Mouse (Mus musculus) spleen, postnatal 14 days (tissue): ENCODE data around the gene Tbx6.
"Not testable (repeated sequence)": the region's sequence is repeated elsewhere in the genome, so short reads cannot be mapped to it uniquely, and the experiment has no call there.

ENCODE experiments used
- DNase-seq, 2 experiments: peaks; one replicate each; pipeline ENCODE4 v3.0.0; 2021 to 2022; ENCODE audit warnings: low spot score in 2 of 2

The Tbx6 gene

DNA sequence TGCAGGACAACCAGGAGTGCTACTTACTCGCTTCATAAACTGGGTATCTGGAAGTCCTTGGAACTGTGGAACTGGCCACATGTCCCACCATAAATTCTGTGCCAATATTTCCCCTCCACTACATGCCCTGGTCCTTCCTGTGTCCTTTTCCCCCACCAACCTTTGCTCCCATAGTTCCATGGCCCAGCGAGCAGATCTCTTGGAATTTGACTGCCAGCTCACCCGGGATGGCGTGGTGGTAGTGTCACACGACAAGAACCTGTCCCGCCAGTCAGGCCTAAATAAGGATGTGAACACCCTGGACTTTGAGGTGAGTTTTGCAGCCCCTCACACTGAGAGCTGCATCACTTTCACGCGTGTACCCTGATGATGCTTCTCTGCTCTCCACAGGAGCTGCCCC is 14.3 kb upstream of the Tbx6 start:
- DNase-seq = no peak

DNA sequence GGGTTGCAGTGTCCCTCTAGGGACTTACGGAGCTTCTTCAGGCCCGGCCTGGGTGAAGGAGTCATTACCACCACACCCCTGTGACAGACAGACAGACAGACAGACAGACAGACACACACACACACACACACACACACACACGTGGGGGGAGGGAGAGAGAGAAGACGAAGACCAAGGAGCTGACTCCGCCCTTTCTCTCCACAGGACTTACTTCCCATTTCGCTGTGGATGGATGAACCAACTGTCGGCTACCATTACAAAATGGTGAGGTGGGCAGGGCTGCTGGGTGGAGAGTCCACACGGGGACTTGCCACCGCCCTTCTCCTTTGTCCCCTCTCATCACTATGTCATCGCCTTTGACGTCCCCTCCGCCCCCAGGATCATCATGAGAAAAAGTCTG is 10.5 kb upstream of the Tbx6 start:
- no peak for DNase-seq

DNA sequence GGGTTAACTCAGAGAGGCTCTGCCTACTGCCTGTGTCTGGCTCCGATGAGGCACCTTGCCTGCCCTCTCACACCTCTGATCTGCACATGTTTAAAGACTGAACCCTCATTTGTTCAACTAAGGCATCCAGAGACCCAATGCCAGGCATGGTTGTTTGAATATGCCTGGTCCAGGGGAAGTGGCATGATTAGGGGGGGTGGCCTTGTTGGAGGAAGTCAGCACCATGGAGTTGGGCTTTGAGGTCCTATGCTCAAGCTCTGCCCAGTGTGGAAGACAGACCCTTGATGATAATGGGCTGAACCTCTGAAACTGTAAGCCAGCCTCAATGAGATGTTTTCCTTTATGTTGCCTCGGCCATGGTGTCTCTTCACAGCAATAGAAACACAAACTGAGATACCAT is 7.9 kb upstream of the Tbx6 start:
- no peak for DNase-seq

DNA sequence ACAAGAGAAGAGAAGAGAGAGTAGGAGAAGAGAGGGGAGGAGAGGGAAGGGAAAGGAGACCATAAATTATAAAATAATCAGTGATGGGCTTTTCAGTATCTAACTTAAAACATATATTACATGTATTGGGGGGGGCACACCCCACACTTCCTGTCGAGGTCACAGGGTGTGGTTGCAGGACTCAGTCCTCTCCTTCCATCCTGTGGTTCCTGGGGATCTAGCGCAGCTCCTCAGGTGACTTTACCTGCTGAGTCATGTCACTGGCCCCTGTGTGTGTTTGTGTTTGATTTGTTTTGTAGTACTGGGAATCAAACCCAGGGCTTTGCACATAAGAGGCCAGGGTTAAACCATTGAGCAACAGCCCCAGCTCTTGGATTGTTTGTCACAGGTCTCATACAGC is 6.8 kb upstream of the Tbx6 start:
- no peak for DNase-seq

DNA sequence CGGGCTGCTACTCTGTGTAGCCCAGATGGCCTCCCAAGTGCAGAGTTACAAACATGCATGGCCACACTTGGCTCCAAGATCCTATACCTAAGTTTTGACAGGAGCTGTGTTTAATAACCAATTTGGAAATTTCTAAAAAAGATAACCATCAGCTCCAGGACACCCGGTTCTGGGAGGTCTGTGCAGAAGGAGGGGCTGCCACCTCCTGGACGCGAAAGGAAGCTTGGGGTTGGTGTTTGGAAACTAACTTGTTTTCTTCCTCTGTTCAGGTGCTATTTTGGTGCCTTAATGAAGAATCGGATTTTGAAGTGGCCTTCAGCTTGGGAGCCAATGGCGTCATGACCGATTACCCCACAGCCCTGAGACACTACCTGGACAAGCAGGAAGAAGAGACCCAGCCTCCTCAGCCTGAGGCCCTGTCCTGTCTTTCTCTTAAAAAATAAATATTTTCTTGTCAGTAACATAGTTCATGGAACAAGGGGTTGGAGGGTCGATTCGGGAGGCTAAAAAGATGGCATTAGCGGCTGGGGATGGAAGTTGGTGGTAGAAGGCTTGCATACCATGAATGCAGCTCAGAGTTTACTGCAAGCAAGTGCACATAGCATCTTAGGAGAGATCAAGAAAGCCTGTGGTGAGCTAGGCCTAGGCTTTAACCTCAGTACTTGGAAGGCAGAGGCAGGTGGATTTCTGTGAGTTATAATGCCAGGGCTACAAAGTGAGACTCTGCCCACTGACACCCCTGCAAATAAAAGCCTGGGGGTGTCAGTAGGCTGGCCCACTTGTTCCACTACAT is 5.9 kb upstream of the Tbx6 start:
- no peak for DNase-seq

DNA sequence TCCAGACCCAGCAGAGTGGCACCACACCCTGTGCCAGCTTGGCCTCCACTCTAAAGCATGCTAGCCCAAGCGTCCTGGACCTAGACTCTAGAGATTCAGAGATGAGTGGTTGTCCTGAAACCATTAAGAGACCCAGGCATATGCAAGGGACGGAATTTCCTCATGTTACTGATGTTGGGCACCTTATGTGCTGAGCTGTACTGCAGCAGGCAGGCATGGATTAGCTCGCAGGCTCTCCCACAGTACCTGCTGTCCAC is 5.4 kb upstream of the Tbx6 start:
- DNase-seq = no peak

DNA sequence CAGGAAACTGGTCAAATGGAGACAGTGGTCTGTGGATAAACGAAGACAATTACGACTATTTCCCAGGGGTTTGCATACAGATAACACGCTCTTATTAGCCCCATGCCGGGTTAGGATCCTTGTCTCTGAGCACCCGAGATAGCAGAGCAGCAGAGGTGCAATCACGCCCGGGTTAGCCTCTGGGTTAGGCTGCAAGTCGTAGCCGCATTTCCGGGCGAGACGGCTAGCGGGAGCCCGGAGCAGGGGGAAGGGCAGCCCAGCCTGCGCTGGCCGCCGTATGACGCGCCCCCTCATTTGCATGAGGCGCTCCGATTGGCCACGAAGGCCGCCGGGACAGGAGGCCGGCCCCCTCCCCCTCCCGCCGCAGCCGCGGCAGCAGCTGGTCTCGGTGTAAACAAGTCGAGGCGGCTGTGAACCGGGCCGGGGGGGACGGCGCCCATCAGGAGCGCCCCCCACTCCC is 4.7 kb upstream of the Tbx6 start, which contains the start of gene Ypel3:
TSS of gene Ypel3 (plus strand) at position 358 of the 460 bp plus-strand sequence.
- DNase-seq = peak; percentile 91 to 95

DNA sequence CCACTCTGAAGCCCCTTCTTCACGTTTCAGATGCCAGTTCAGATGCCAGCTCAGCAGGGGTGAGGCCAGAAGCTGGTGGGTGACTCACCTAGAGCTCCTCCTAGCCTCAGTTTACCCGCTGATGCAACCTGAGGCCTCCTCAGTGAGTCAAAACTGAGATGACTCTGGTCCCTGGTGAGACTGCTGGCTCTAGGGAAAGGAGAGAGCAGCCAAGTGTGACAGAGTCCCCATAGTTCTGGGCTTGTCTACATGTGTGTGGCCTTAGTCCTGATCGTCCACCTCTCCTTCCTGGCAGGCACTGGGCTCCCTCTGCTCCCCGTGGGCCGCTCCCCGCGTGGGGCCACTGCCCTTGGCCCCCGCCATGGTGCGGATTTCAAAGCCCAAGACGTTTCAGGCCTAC is 3.8 kb upstream of the Tbx6 start:
- DNase-seq = no peak

DNA sequence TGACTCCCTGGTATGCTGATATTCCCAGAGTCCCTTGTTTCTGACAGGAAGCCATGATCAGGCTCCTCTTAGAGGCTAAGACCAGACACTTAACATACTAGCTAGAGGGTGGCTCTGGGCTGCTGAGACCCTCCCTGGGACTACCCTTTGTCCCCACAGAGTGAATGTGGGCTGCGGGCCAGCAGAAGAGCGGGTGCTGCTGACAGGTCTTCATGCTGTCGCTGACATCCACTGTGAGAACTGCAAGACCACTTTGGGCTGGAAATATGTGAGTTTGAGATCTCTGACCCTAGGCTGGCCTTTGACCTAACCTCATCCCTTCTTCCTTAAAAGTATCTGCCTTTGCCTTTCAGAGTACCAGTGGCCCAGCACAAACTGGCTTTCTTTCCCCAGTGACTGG is 3.1 kb upstream of the Tbx6 start:
- DNase-seq = no peak

DNA sequence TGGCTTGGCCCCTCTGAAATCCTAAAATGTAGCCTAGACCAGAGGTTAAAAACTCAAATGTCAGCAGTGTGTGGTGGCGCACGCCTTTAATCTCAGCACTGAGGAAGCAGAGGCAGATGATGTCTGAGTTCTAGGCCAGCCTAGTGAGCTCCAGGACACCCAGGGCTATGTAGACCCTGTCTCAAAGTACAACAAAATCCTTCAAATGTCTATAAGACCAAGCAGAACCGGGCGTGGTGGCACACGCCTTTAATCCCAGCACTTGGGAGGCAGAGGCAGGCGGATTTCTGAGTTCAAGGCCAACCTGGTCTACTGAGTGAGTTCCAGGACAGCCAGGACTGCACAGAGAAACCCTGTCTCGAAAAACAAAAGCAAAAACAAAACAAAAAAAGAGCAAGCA is 2.2 kb upstream of the Tbx6 start:
- not testable (repeated sequence) for DNase-seq

DNA sequence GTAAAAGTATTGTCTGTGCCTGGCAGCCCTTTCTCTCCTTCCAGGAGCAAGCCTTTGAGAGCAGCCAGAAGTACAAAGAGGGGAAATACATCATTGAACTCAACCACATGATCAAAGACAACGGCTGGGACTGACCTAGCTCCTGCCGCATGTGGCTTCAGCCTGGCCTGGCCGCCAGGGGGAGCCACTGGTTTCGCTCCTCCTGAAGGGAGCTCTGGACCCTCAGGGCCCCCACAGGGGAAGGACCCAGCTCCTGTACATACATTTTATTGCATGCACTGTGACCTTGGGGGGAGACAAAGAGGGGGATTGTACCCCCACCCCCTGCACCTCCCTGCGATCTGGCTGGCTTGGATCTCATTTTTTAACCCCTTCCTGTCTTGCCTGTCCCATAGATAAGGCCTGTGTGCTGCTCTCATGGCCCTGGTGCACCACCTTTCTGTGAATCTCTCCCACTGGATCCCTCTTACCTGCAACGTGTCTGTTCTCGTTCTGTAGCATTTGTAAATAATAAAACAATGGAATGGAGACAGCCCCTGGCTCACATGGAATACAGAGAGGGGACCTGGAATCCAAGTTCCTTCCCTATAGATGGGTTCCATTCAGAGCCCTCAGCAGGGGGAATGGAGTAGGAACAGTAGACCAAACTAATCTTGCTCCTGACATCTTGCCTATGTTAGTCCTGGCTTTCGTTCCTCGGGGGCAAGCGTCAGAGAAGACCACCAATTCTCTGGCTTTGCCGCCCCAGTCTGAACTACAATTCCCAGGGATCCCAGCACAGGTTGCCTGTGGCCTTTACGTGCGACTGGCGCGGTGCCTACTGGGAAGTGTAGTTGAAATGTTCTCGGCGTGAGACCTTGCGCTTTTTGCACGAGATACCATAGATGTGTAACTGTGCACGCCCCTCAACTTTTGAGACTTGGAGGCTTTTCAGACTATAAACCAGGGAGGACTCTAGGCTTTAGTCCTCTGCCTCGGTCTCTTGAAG is 1.0 kb upstream of the Tbx6 start:
- peak; percentile 75 to 86 for DNase-seq

DNA sequence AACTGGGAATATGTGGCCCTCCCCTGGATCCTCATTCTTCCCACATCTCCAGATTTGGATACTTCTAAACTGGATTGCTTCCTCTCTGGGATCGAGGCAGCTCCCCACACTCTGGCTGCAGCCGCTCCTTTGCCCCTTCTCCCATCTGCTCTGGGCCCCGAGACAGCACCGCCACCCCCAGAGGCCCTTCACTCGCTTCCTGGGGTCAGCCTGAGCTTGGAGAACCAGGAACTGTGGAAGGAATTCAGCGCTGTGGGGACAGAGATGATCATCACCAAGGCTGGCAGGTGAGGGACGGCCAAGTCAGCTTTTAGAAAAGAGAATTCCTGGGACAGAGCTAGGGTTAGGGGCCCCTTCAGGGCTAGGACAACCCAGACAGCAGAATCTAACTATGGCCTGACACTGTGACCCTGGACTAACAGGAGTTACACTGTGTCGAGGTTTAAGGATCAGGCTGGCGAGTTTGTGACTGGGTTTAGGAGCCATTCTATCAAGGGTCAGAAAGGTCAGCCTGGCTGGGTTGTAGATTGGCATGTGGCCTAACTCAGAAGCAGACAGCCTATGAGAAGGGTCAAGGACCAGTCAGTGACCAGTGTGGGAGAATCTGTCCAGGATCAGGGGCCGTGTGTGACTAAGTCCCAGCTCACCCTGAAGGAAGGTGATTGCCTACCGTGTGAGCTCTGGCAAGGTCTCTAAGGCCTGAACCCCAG is 533 bp downstream of the Tbx6 start:
- DNase-seq = no peak

DNA sequence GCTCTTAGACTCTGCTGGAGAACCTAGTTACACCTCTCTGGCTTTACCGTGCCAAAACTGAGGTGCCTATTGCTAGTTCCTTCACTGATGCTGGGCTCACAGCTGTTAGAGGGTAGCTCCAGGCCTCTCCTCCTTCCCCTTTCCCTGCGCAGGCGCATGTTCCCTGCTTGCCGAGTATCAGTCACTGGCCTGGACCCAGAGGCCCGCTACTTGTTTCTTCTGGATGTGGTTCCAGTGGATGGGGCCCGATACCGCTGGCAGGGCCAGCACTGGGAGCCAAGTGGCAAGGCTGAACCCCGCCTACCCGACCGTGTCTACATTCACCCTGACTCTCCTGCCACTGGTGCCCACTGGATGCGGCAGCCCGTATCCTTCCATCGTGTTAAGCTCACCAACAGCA is 1.4 kb downstream of the Tbx6 start:
- DNase-seq = no peak

DNA sequence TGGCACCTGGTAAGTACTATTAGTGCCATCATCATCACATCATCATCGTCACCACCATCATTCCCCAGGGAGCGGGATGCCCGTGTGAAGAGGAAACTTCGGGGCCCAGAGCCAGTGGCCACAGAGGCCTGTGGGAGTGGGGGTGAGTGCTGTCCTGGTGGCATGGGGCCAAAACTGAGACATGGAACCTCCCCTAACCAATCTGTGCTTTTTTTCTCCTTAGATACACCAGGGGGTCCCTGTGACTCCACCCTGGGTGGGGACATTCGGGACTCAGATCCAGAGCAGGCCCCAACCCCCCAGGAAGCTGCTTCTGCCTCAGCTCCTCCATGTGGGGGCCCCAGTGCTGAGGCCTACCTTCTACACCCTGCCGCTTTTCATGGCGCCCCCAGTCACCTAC is 3.2 kb downstream of the Tbx6 start:
- DNase-seq = no peak

DNA sequence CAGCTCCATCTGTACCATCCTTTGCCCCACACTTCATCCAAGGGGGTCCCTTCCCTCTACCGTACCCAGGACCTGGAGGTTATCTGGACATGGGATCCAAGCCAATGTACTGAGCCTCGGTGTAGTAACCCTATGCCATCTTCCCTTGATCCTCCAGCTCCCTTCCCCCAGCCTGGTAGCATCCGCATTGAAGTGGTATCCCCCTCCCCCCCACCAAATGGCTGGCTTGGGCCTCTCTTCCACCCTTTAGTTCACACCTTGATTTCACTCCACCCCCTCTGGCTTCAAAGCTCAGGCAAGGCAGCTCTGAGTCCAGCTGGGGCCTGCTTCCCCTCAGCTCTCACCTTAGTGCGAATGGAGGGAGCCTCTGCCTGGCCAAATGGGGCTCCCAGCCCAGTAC is 3.8 kb downstream of the Tbx6 start:
- DNase-seq = no peak

DNA sequence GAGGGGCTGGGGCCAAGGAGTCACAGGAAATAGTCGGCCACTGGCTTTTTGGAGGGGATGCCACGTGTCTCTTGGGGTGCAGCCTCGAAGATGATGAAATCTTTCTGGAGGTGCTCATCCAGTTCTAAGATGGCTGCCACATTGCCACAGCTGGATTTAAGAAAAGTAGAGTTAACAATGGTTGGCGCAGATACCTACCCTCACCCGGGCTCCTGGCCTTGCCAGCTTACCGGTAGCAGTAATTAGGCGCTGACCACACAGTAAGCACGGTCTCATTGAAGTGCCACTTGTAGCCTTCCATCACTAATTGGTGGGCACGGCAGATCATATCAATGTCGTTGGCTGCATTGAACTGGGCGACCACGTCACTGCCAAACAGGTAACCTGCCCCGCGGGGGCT is 4.9 kb downstream of the Tbx6 start:
- DNase-seq = no peak

DNA sequence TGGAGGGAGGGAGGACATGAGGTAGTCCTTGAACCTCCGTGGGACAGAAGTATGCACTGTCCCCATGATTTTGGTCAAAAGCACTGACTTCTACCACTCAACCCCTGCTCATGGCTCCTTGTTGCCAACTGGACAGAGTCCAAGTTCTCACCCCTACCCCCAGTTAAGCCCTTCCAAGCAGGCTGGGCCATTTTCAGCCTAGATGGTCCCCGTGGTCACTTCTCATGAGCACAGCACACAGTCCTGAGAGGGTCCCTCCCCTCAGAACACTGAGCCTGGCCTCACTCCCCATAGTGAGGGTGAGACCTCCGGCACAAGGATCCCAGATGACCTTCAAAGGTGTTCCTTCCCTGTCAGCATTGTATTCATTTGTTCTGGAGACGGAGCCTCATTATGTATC is 7.9 kb downstream of the Tbx6 start:
- DNase-seq = no peak

DNA sequence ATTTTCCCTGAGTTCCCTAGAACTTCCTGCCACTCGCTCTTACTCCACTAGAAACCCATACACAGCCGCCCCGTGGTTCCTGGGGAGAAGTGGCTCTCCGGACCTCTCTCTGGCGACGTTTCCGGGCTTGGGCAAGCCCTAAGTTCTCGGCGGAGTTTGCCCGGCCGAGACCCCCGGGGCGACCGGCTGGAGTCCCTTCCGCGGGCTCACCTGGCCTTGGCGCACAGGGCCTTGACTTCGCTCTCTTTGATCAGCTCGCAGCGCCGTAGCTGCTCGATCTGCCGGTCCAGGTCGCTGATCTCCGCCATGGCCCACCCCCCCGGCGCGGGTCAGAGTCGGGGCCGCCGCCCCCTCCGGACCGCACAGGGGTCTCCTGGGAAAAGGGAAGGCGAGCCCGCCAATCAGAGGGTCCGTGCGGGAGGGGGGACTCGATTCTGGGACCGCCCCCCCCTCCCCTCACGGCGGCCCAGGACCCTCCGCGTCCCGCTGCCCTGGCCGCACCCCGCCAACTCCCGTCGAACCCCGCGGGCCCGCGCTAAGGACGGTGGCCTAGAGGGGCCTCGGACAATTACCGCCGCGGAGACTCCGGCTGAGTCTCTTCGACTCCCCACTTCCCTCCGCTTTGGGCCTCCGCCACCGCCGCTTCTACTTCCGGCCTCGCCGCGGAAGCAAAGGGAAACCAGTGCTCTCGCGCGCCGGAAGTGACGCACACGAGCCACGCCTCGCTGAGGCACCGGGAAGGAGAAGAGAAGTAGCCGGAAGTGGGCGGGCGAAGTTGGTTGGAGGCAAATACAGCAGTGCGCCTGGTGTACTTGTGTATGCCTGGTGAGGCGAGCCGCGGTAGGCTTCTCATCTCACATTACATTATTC is 10.8 kb downstream of the Tbx6 start, which contains the start of gene Ppp4c:
TSS of gene Ppp4c (minus strand) at position 646 of the 870 bp plus-strand sequence.
- DNase-seq = peak; percentile 90 to 96

DNA sequence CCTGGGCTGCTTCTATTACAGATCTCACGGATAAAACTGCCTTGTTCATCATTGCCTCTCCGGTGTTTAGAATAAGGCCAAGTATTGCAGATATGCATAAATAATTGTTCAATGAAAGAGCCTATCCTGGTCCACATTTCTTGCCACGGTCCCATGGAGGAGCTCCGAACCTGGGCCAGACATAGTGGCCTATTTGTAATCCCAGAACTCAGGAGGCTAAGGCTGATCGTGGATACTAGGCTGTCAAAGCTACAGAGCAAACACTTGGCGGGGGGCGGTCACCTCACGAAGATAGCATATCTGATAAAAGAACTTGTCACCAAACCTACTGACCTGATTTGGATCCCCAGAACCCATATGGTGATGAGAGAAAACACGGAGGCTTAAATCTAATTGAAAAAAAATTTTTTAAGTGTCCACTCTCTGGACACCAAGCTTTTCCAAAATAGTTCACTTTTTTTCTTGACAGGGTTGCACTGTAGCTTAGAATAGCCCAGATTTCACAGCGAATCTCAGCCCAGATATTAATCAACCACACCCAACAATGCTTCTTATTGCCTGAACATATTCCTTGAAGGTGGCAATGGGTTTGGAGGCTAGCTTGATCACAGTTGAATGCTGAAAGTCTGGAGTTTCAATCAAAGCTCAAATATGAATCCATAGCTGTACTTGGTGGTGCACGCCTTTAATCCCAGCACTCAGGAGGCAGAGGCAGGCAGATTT is 11.6 kb downstream of the Tbx6 start:
- no peak for DNase-seq

DNA sequence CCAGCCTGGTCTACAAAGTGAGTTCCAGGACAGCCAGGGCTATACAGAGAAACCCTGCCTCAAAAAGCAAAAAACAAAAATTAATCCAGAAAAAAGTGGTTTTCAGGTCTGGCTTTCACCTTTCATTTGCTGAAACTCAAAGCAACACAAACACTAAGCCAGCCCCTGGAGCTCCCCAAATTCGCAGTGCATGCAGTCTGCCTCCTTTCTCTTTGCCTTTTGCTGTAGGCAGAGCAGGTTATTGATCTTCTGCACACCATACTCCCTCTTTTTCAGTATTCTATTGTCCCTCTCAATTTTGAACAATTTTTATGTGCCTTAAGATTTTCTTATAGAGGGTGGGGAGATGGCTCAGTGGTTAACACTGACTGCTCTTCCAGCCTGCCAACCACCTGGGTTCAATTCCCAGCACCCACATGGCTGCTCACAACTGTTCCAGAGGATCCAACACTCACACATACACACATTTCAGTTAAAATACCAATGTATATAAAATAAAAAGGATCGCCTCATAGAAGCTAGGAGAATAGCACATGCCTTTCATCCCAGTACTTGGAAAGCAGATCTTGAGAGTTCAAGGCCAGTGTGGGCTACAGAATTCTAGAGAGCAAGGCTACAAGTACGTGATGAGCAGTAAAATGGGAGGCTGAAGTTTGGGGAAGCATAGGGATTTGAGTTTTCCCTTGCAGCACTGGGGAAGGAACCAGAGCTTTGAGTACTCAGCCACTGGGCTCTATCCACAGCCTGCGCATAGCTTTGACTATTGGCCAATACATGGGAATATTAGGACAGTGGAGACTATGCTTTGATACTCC is 12.4 kb downstream of the Tbx6 start:
- DNase-seq = no peak
